ENCODE assay signal across 10 mouse cellular contexts in the genomic region with DNA sequence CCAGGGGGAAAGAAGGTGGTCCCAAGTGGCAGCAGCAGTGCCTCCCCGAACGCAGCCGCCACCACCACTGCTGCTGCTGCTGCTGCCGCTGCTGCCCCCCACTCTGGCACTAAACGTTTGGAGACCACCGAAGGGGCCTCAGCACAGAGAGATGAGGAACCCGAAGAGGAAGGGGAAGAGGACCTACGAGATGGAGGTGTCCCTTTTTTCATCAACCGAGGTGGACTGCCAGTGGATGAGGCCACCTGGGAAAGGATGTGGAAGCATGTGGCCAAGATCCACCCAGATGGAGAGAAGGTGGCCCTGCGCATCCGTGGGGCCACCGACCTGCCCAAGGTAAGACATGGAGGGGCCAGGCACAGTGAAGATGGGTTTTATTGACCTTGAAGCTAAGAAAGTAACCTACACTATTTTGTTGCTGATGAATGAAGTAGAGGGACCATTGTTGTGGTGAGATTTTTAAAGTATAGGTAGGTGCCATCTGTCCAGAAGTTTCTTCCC. TPM values are rescaled to one million over a fixed set of nuclear protein-coding genes. Genes with fewer than 3 reads are reported as not detected.
DNase-seq lines count a peak whose midpoint lies in the region; ATAC-seq and TF ChIP-seq lines count a peak whose summit lies in the region.
"Had no signal": no experiment of that assay in that cellular context is flagged by ENCODE, and none has a peak within 500 bp of the region (broad histone marks: within the 10 kb centered on the region; RNA-seq: fewer than 3 reads in every experiment).

No protein-coding gene starts in this region.

- H3K9me3 ChIP-seq in heart, embryonic 14.5 days (ENCODE audit: control insufficient read depth, low read length), result no peaks in the 10 kb centered on the region
- no peaks in the 10 kb centered on the region for H3K9me3 ChIP-seq in embryonic facial prominence, embryonic 12.5 days
- no peaks in the 10 kb centered on the region for H3K9me3 ChIP-seq in hindbrain, postnatal 0 days (ENCODE audit: low read length)
- no peaks in the 10 kb centered on the region for H3K9me3 ChIP-seq in midbrain, postnatal 0 days (ENCODE audit: low read length)

- peak overlapping the region; percentile 99 for H3K4me2 ChIP-seq in heart, embryonic 14.5 days (ENCODE audit: low read length)
- peak overlapping the region; percentile 96 for H3K4me2 ChIP-seq in embryonic facial prominence, embryonic 12.5 days (replicated peaks)
- peak overlapping the region; percentile 84 for H3K4me2 ChIP-seq in hindbrain, postnatal 0 days (ENCODE audit: low read depth, low read length)
- peak overlapping the region; percentile 84 for H3K4me2 ChIP-seq in midbrain, postnatal 0 days (ENCODE audit: low read depth, low read length, poor library complexity, severe bottlenecking)

- H3K9ac ChIP-seq in heart, embryonic 14.5 days (ENCODE audit: low read length), result peak overlapping the region; percentile 93
- peak overlapping the region; percentile 86 for H3K9ac ChIP-seq in embryonic facial prominence, embryonic 12.5 days
- peak overlapping the region; percentile 98 for H3K9ac ChIP-seq in hindbrain, postnatal 0 days (replicated peaks; ENCODE audit: low read length)
- H3K9ac ChIP-seq in midbrain, postnatal 0 days (replicated peaks; ENCODE audit: low read length, poor library complexity, severe bottlenecking), result peak overlapping the region; percentile 88

- H3K36me3 ChIP-seq in heart, embryonic 14.5 days (ENCODE audit: control insufficient read depth, insufficient read depth, low read length), result peaks cover 6% of the 10 kb centered on the region; the same call in 1 of the 2 replicates
- no peaks in the 10 kb centered on the region for H3K36me3 ChIP-seq in embryonic facial prominence, embryonic 12.5 days
- H3K36me3 ChIP-seq in hindbrain, postnatal 0 days (ENCODE audit: insufficient read depth, low read length), result no peaks in the 10 kb centered on the region
- peaks cover 7% of the 10 kb centered on the region; the same call in 1 of the 2 replicates for H3K36me3 ChIP-seq in midbrain, postnatal 0 days (ENCODE audit: insufficient read depth, low read length)
- H3K36me3 ChIP-seq: G1E had no signal

- no peak for ATAC-seq in heart, embryonic 14.5 days (ENCODE audit: insufficient number of reproducible peaks, insufficient read depth, low FRiP score, low read depth)
- ATAC-seq in embryonic facial prominence, embryonic 12.5 days (ENCODE audit: insufficient number of reproducible peaks, insufficient read depth, low FRiP score, low TSS enrichment), result no peak
- ATAC-seq in hindbrain, postnatal 0 days, result no peak
- ATAC-seq in midbrain, postnatal 0 days (ENCODE audit: low FRiP score), result no peak

- peak overlapping the region; percentile 22 to 84; a peak in 3 of 4 replicates for H3K27ac ChIP-seq in heart, embryonic 14.5 days (replicated peaks in 1 of 2; ENCODE audit: control insufficient read depth in 1 of 2, insufficient read depth in 1 of 2, low read depth in 2 of 2, low read length in 2 of 2)
- peak overlapping the region; percentile 60; the same call in 1 of the 2 replicates for H3K27ac ChIP-seq in embryonic facial prominence, embryonic 12.5 days
- peak overlapping the region; percentile 95 for H3K27ac ChIP-seq in hindbrain, postnatal 0 days
- peak overlapping the region; percentile 94 for H3K27ac ChIP-seq in midbrain, postnatal 0 days (ENCODE audit: low read depth, low read length)

- DNase-seq in heart, adult 18-20 months, result no peak
- DNase-seq in hindbrain, postnatal 0 days (ENCODE audit: low spot score), result no peak
- no peak for DNase-seq in midbrain, postnatal 0 days (ENCODE audit: low spot score)
- DNase-seq in yolk sac, embryonic 10.5 days (ENCODE audit: low spot score), result no peak
- no peak for DNase-seq in ovary, postnatal 36 days (ENCODE audit: low spot score)
- DNase-seq in embryo, embryonic 9.5 days (ENCODE audit: extremely low spot score), result no peak

- peaks cover 4 to 27% of the 10 kb centered on the region in 2 experiments; a peak in 3 of 4 replicates for H3K4me1 ChIP-seq in heart, embryonic 14.5 days (ENCODE audit: control insufficient read depth in 2 of 2, insufficient read depth in 2 of 2, low read length in 2 of 2)
- H3K4me1 ChIP-seq in embryonic facial prominence, embryonic 12.5 days, result peaks cover 14% of the 10 kb centered on the region
- peaks cover 20% of the 10 kb centered on the region for H3K4me1 ChIP-seq in hindbrain, postnatal 0 days (ENCODE audit: insufficient read depth, low read length)
- peaks cover 16% of the 10 kb centered on the region for H3K4me1 ChIP-seq in midbrain, postnatal 0 days (ENCODE audit: insufficient read depth, low read length)

- H3K27me3 ChIP-seq in heart, embryonic 14.5 days (ENCODE audit: control insufficient read depth, insufficient read depth, low read length), result no peaks in the 10 kb centered on the region
- no peaks in the 10 kb centered on the region for H3K27me3 ChIP-seq in embryonic facial prominence, embryonic 12.5 days
- H3K27me3 ChIP-seq in hindbrain, postnatal 0 days (ENCODE audit: insufficient read depth, low read length), result no peaks in the 10 kb centered on the region
- no peaks in the 10 kb centered on the region for H3K27me3 ChIP-seq in midbrain, postnatal 0 days (ENCODE audit: insufficient read depth, low read length)

- H3K4me3 ChIP-seq in heart, embryonic 14.5 days (ENCODE audit: control insufficient read depth in 1 of 2, insufficient read depth in 1 of 2, low read depth in 1 of 2, low read length in 2 of 2), result peak overlapping the region; percentile 62 to 81
- H3K4me3 ChIP-seq in embryonic facial prominence, embryonic 12.5 days, result peak overlapping the region; percentile 89
- peak overlapping the region; percentile 94 for H3K4me3 ChIP-seq in hindbrain, postnatal 0 days (ENCODE audit: low read length)
- peak overlapping the region; percentile 65 for H3K4me3 ChIP-seq in midbrain, postnatal 0 days (ENCODE audit: low read depth, low read length)

- TF ChIP-seq CTCF in hindbrain, postnatal 0 days (IDR thresholded peaks at IDR 0.05; ENCODE audit: low read depth), result no peak
- no peak for TF ChIP-seq CTCF in midbrain, postnatal 0 days (IDR thresholded peaks at IDR 0.05)

- WGBS in heart, embryonic 14.5 days, result 47% methylated on average over 12 of the region's 12 CpGs
- 37% methylated on average over 12 of the region's 12 CpGs for WGBS in embryonic facial prominence, embryonic 12.5 days
- WGBS in hindbrain, postnatal 0 days, result 14% methylated on average over 12 of the region's 12 CpGs
- WGBS in midbrain, postnatal 0 days, result 19% methylated on average over 12 of the region's 12 CpGs

RNA-seq across cellular contexts. Expression of a gene that starts 1.5 kb away (rescaled TPM):
- polyA plus RNA-seq in heart, embryonic 14.5 days (2014; fragmentation: Nextera tagmentation; extraction: Ambion mirVana), result 10.7 and 11.0 TPM in 2 replicates
- total RNA-seq in heart, adult 18-20 months (2021), result 10 to 100 TPM in 1 of 2 experiments, 1 to 10 TPM in 1; 9.2 to 18.5 TPM
- 18.8 and 19.3 TPM in 2 replicates for polyA plus RNA-seq in embryonic facial prominence, embryonic 12.5 days (2016; fragmentation: Nextera tagmentation; extraction: Ambion mirVana)
- 109 and 114 TPM in 2 replicates for total RNA-seq in hindbrain, postnatal 0 days (2014; rRNA removed)
- 25.0 and 26.5 TPM in 2 replicates for polyA plus RNA-seq in hindbrain, postnatal 0 days (2015; fragmentation: Nextera tagmentation; extraction: Ambion mirVana)
- total RNA-seq in midbrain, postnatal 0 days (2014; rRNA removed), result 84.3 and 89.4 TPM in 2 replicates
- polyA plus RNA-seq in midbrain, postnatal 0 days (2015; fragmentation: Nextera tagmentation; extraction: Ambion mirVana), result 20.3 and 25.4 TPM in 2 replicates
- total RNA-seq: G1E had no signal
- polyA plus RNA-seq: G1E had no signal

RNA-seq across cellular contexts. Expression of a gene that starts 46.2 kb away (rescaled TPM):
- polyA plus RNA-seq in heart, embryonic 14.5 days (2014; fragmentation: Nextera tagmentation; extraction: Ambion mirVana), result 8.4 and 9.6 TPM in 2 replicates
- 1 to 10 TPM; 3.0 to 3.2 TPM for total RNA-seq in heart, adult 18-20 months (2021)
- 12.9 and 13.9 TPM in 2 replicates for polyA plus RNA-seq in embryonic facial prominence, embryonic 12.5 days (2016; fragmentation: Nextera tagmentation; extraction: Ambion mirVana)
- total RNA-seq in hindbrain, postnatal 0 days (2014; rRNA removed), result 5.8 and 10.0 TPM in 2 replicates
- 9.1 and 9.3 TPM in 2 replicates for polyA plus RNA-seq in hindbrain, postnatal 0 days (2015; fragmentation: Nextera tagmentation; extraction: Ambion mirVana)
- 6.3 and 12.4 TPM in 2 replicates for total RNA-seq in midbrain, postnatal 0 days (2014; rRNA removed)
- polyA plus RNA-seq in midbrain, postnatal 0 days (2015; fragmentation: Nextera tagmentation; extraction: Ambion mirVana), result 8.6 and 9.3 TPM in 2 replicates

RNA-seq across cellular contexts. Expression of a gene that starts 54.1 kb away (rescaled TPM):
- polyA plus RNA-seq in heart, embryonic 14.5 days (2014; fragmentation: Nextera tagmentation; extraction: Ambion mirVana), result not detected in 2 replicates
- total RNA-seq in heart, adult 18-20 months (2021), result not detected
- polyA plus RNA-seq in embryonic facial prominence, embryonic 12.5 days (2016; fragmentation: Nextera tagmentation; extraction: Ambion mirVana), result not detected in 2 replicates
- not detected in 2 replicates for total RNA-seq in hindbrain, postnatal 0 days (2014; rRNA removed)
- polyA plus RNA-seq in hindbrain, postnatal 0 days (2015; fragmentation: Nextera tagmentation; extraction: Ambion mirVana), result not detected in 2 replicates
- total RNA-seq in midbrain, postnatal 0 days (2014; rRNA removed), result not detected in 2 replicates
- not detected in 2 replicates for polyA plus RNA-seq in midbrain, postnatal 0 days (2015; fragmentation: Nextera tagmentation; extraction: Ambion mirVana)
- total RNA-seq: layer of hippocampus, adult 8-10 months had no signal
- polyA plus RNA-seq: G1E had no signal
